Mouse (Mus musculus) heart, postnatal 25 days (tissue): ENCODE data around the gene Atcay. TPM values are rescaled to one million over a fixed set of nuclear protein-coding genes. Genes with fewer than 3 reads are reported as not detected.
"Not testable (repeated sequence)": the region's sequence is repeated elsewhere in the genome, so short reads cannot be mapped to it uniquely, and the experiment has no call there.

Experiments used
- DNase-seq: peaks from one replicate; pipeline ENCODE4 v3.0.0; 2022; ENCODE audit warnings: low spot score
- intact Hi-C: fragments of 180-260 bp; cut with DNase I; formaldehyde crosslinking; loops from one replicate; pipeline ENCODE4 v1.15.1; 2025
- total RNA-seq, 2 experiments: library from RNA; stranded (reverse); gene quantifications; 2 replicates each; pipeline ENCODE4 v1.2.3; 2021

The Atcay gene
- total RNA-seq, 2 experiments from 2014 or later: 0.05 to 0.06 TPM

GRCm38 (mm10) chr10:81184765-81185164 is 45.9 kb downstream of the Atcay start:
- no peak for DNase-seq
- intact Hi-C loops: no loop called here

GRCm38 (mm10) chr10:81183805-81184204 is 46.8 kb downstream of the Atcay start, which contains the start of gene 4930442H23Rik:
TSS of gene 4930442H23Rik (minus strand) at chr10:81183849.
- intact Hi-C loops: no loop called here
- no peak for DNase-seq

DNA sequence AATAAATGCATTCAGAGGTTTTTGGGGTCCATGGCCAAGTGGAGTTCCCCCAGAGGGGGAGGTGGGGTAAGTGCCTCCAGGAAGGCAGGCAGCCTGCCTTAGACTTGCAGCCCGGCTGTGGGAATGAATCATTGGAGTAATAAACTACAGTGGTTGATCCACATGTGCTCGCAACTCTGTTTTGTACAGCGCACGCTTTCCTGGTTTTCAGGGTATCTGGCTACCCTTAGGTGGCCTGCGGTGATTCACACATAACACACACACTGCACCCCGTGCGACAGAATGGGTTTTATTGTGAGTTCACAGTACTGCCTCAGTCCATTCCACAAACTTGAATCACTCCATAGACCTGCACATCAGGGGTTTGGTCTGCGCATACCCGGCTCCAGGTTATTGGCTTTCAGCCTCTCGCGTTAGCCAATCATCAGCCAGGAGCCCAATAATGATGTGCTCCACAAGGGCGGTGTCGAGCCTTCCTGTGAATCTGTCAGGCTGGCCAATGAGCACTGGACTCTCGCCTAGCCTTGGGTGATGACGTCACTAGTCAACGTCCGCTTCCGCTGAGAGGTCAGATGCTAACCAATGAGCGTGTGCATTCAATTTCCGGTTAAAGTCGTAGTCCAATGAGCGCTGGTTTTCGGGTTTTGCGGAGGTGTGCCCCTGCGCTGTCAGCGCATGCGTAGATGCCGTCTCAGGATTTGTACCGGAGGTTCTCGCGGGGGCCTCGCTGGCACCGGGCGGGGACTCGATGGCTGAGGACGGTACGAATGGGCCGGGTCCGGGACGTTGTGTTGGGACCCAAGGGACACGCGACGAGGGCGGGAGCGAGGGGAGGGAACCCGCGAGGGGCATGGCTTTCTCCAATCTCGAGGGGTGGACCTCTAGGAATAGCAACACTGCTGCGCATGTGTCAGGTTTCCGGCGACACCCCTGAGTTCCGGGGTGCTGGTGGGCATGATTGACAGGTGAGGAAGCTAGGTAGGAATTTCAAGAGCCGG is 48.0 kb downstream of the Atcay start, which contains the start of gene Dapk3:
Gene Dapk3, plus strand, starts transcription at position 670 of the 998 bp plus-strand sequence.
- intact Hi-C loops: no loop called here
- DNase-seq: peak; percentile 96

GRCm38 (mm10) chr10:81181860-81182259 is 48.8 kb downstream of the Atcay start:
- intact Hi-C loops, DNase-seq: not testable (repeated sequence)

DNA sequence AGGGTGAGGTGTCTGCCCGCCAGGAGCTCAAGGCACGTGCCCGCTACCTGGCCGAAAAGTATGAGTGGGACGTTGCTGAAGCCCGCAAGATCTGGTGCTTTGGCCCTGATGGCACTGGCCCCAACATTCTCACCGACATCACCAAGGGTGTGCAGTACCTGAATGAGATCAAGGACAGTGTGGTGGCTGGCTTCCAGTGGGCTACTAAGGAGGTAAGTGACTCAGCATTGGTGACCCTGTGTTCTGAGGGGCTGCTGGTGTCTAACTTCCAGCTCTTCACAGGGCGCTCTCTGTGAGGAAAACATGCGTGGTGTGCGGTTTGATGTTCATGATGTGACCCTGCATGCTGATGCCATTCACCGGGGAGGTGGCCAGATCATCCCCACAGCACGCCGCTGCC is 49.7 kb downstream of the Atcay start:
- intact Hi-C loops: no loop called here
- DNase-seq: no peak

GRCm38 (mm10) chr10:81179451-81180342 is 50.9 kb downstream of the Atcay start:
- intact Hi-C loops: loop anchor here (5.0 kb wide), 1 partner anchor 162 kb away; no protein-coding TSS in a partner anchor

DNA sequence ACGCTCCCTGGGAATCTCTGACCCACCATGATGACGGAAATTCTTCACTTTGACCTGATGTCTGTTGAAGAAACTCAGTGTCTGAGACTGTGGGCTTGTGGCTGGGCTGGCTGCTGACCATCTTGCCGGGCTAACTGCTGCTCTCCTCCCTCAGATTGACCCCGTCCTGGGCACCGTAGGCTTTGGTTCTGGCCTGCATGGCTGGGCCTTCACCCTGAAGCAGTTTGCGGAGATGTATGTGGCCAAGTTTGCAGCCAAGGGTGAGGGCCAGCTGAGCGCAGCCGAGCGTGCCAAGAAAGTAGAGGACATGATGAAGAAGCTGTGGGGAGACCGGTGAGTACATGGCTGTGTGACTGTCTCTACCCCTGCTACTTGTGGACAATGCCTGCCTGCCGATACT is 51.7 kb downstream of the Atcay start:
- intact Hi-C loops: loop anchor here (5.0 kb wide), 1 partner anchor 162 kb away; no protein-coding TSS in a partner anchor
- DNase-seq: no peak

More at GRCm38 (mm10) chr10:81179451-81180342, 50.9 kb downstream of the Atcay start:
- no peak for DNase-seq

- DNase-seq: no peak
- intact Hi-C loops: loop anchor here (5.0 kb wide), 1 partner anchor 161 kb away; no protein-coding TSS in a partner anchor
Measured at GRCm38 (mm10) chr10:81177958-81178712, 52.5 kb downstream of the Atcay start.

GRCm38 (mm10) chr10:81177491-81177925 is 53.1 kb downstream of the Atcay start:
- DNase-seq: no peak
- intact Hi-C loops: loop anchor here (5.0 kb wide), 1 partner anchor 160 kb away; no protein-coding TSS in a partner anchor

- DNase-seq: peak; percentile 97
- intact Hi-C loops: loop anchor here (5.0 kb wide), 1 partner anchor 159 kb away; no protein-coding TSS in a partner anchor
Measured at GRCm38 (mm10) chr10:81176466-81177271, 54.0 kb downstream of the Atcay start, which contains the start of gene Eef2. TSS of gene Eef2 (plus strand) at chr10:81176631.

GRCm38 (mm10) chr10:81175936-81176465 is 54.6 kb downstream of the Atcay start:
- DNase-seq: no peak
- intact Hi-C loops: loop anchor here (5.0 kb wide), 1 partner anchor 159 kb away; no protein-coding TSS in a partner anchor

DNA sequence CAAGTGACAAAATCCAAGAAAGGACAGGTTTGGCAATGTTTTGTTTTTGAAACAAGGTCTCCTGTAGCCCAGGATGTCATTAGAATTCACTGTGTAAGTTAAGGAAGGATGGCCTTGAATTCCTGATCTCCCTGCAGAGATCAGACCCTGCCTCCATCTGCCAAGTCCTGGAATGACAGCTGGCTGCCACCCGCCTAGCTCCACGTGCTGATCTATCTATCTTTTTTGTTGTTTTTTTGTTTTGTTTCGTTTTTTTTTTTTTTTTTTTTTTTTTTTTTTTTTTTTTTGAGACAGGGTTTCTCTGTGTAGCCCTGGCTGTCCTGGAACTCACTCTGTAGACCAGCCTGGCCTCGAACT is 55.3 kb downstream of the Atcay start:
- not testable (repeated sequence) for DNase-seq
- intact Hi-C loops: loop anchor here (5.0 kb wide), 1 partner anchor 158 kb away; no protein-coding TSS in a partner anchor

DNA sequence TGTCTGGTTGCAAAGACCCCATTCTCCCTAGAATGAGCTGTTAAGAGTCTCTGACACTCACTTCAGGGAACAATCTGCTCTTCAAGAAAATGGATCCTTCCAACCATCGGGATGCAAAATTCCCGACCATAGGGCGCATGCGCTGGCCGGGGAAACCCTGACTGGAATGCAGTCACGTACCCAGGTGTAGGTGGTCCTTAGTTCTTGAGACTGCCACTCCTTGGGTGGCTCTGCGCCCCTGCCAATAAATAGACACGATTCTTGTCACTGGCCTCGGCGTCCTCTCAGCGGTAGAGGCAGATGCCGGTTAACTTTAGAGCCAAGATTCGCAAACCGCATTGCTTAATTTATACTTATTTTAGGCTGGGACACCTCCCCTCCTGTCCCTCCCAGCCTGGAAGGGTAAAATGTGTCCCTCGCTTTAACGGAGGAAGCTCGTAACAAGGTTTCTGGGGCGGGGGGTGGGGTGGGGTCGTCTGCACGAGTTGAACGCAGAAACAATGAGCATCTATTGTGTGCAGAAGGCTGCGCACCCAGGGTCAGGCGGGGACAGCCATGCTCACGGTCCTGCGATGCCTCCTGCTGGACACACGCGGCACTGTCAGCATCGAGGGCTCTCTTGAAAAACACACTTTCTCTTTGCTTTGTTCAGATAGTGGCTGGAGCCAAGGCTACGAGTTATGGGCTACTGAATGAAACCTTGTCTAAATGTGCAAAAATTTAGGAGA is 55.9 kb downstream of the Atcay start:
- intact Hi-C loops: loop anchor here (5.0 kb wide), 2 partner anchors 87 to 157 kb away; no protein-coding TSS in a partner anchor

DNA sequence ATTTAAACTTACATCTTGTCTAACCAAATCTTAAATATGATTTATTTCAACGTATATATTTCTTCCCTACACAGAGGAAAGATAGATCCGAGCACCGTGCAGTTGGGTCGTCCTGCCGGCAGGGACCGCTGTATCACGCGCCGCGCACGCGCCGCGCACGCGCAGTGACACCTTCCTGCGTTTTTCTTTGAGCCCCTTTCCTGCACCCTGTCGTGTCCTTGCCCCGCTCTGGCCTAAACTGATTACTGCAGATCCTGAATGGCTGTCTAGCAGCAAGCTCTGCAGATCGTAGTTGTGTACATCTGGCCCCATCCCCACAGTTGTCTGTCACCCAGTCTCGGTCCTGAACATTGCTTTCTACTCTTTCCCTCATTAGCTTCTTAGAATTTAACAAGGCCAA is 57.5 kb downstream of the Atcay start:
- DNase-seq: peak; percentile 56
- intact Hi-C loops: loop anchor here (5.0 kb wide), 1 partner anchor 86 kb away; no protein-coding TSS in a partner anchor

More for the DNA sequence above, 55.9 kb downstream of the Atcay start:
- DNase-seq: peak; percentile 77

DNA sequence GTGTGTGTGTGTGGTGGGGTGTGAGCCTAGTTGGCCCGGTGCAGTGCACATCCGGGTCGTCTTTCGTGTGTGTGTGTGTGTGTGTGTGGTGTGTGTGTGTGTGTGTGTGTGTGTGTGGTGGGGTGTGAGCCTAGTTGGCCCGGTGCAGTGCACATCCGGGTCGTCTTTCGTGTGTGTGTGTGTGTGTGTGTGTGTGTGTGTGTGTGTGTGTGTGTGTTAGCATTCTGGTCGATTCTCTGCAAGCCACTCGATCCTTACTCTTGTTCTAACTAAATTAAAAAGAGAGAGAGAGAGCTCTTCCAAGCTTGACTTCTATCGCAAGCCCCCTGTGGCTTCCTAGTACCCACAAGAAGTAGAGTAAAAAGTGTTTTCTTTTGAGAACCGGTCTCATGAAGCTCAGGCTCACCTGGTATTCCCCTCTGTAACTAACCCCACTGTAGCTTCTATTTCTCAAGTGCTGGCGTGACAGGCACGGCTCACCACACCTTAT is 61.2 kb downstream of the Atcay start:
- DNase-seq, intact Hi-C loops: not testable (repeated sequence)

GRCm38 (mm10) chr10:81168521-81169244 is 62.0 kb downstream of the Atcay start:
- intact Hi-C loops: no loop called here

More at GRCm38 (mm10) chr10:81168521-81169244, 62.0 kb downstream of the Atcay start:
- peak; percentile 79 for DNase-seq
